Mouse (Mus musculus) erythroid progenitor cell, adult 5-6 weeks (primary cell): ENCODE results near the gene Fat2. TPM values are rescaled to one million over a fixed set of nuclear protein-coding genes. Genes with fewer than 3 reads are reported as not detected.

Source experiments
- ATAC-seq: replicated peaks from 2 replicates; pipeline ENCODE4 v1.8.0; 2016; ENCODE audit warnings: moderate number of reproducible peaks, mild to moderate bottlenecking, moderate TSS enrichment, inconsistent platforms; ENCODE audit not compliant: poor library complexity, low FRiP score, severe bottlenecking
- total RNA-seq, 2 experiments: library from RNA; stranded (forward) in 1 of 2; stranded (reverse) in 1 of 2; fragments of 150-400 nt in 1 of 2; fragments of 186-747, 209-891 nt in 1 of 2; gene quantifications; 2 replicates each; pipeline versions ENCODE4 v1.2.3 to v1.2.4; 2015 to 2017; ENCODE audit warnings: low replicate concordance in 2 of 2

Gene Fat2
- total RNA-seq, 2 experiments from 2014 or later, result not detected

DNA sequence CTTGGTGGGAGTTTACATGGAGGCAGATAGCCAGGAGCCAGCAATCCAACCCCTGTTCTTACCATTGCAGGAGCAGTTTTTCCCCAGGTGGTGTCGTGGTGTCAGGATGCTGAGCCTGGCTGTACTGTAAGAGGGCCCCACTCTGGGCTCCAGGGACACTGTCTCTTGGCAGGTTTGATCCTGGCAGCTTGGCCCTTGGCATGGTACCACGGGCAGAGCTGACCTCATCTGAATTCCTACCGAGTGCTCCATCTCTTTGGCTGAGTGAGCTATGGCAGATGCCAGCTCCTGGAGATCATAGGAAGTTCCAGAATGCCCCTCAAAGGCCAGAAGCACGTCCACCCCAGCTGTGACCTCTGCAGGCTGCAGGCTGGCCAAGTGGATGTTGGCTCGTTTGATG lies 74.4 kb downstream of the Fat2 start:
- no peak for ATAC-seq

DNA sequence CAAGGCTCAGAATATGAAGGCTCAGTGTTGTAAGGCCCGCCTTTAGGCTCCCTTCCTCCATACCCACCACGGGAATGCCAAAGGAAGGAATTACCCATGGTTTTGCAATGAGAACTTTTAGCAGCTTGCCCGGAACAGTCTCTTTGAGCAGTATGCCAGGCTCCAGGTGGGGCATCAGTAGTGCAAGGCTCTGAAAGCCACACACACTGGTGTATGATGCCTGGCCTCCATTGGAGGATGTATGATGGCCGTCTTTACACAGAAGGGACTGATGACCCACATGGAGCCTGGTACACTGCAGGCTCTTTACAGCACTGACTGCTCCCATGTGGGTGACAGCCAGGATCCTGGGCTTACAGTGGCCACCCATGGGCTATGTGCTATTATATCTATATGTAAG lies 75.3 kb downstream of the Fat2 start:
- no peak for ATAC-seq

DNA sequence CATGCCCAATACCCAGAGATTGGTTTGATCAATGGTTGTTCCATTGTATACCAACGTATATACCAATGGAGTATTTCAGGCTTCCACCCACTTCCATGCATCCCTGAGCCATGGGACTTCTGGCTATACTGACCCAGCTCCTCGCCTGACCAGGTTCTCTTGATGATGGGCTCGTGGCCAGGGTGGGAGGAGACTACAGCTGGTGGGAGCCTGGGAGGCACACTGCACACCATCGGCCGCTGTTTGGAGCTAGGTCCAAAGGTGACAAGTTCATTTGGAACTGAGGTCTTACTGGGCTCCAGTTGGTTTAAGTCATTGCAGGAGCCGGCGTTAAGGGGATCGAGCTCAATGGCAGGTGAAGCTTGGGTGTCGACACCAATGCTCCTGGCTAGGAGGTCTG lies 83.0 kb downstream of the Fat2 start:
- ATAC-seq, result no peak

DNA sequence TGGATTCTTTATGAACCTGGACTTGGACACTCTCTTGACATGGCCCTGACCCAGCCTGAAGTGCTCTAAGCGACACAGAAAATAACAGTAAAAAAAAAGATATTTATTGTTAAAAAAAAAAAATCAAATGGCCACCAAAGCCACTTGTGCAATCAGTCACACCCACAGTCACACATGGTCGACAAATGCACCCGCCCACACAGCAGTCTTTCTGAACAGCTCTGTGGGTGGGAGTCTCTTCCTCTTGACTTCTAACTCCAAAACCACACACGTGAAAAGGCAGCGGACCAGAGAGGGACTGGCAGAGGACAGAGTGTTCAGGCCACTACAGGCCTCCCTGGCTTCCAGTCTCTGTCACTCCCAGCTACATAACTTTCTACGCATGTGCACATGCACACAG lies 85.8 kb downstream of the Fat2 start:
- no peak for ATAC-seq

DNA sequence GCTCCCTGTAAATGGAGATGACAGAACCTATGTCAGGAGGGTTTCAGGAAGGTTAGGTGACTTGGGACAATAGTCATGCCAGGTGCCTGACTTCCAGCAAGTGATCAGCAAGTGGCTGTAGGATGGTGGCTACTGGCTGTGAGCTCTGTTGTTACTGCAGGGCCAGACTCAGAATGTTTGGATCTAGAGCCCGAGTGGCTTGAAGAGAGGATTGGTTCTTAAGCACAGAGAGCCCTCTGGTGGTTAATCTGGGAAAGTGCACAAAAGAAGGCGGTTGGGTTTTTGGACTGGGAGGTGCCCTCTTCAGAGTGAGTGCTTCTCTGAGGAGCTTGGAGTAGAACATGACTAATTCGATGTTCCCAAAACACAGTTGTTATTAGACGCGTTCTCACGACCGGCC lies 95.8 kb downstream of the Fat2 start:
- ATAC-seq, result 0 out of 2 replicates have a peak, but pooled peaks have one; percentile 54

DNA sequence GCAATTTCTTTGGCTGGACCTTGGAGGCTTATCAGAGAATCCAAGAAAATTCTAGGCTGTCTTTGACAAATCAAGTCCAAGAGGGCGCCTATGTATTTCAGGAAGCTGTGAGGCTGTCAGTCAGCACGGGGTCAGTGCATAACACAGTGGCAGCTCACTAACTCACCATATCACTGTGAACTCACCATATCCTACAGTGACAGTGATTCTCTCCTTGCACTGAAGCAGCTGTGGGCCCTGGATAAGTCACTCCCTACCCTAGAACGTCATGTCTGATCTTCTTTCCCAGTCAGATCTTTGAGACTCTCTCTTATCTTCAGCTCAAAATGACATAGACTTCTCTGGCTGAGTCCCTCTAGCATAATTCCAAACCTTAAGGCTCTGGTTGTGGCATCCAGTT lies 96.9 kb downstream of the Fat2 start:
- ATAC-seq, result no peak

DNA sequence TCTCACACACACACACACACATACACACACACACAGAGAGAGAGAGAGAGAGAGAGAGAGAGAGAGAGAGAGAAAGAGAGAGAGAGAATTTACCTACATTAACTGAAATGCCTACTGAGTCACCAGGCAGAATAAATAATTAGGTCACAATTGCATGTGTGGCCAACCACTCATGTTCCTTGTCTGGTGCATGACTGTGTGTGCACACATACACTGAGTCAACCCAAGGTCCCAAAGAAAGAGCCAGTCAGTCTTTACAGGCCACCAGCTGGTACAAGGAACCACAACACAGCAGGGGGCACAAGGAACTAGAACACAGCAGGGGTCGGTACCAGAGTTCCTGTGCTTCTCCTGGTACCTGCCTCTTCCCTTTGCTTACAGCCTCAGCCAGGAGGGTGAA lies 99.5 kb downstream of the Fat2 start:
- ATAC-seq, result no peak

DNA sequence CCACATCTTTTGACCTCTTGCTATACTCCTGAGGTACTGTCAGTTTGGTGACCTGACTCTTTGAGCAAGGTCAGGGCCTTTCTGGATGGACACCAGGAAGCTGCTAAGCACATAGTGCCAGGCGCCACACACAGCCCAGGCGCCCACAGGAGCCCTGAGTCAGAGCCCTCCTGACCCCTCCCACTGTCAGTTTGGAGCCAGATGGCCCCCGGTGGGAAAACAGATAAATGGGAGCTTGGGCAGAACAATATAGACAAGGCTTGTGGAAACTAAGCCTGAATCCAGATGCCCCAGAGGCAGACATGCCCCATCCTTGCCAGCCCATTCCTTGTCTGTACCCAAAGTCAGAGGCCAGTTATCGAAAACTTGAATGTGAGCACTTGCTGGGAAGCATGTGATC lies 101.6 kb downstream of the Fat2 start:
- ATAC-seq, result no peak

DNA sequence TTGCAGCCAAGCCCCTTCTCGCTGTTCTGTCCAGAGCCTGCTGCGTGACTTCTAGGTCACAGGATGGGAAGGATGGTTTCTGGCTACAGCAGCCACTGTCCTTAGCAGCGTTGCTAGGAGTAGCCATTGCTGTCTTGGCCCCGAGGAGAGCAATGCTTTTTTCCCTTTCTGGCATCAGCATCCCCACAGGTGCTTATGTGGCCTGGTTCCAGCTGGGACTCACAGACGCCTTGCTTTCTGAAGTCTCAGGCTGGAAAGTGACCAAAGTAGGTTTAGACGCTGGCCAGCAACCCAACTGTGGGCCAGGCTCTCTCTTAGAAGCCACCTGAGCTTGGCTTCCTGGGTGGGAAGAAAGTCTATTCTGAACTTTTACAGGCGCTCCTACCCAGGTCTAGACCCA lies 102.1 kb downstream of the Fat2 start:
- no peak for ATAC-seq

DNA sequence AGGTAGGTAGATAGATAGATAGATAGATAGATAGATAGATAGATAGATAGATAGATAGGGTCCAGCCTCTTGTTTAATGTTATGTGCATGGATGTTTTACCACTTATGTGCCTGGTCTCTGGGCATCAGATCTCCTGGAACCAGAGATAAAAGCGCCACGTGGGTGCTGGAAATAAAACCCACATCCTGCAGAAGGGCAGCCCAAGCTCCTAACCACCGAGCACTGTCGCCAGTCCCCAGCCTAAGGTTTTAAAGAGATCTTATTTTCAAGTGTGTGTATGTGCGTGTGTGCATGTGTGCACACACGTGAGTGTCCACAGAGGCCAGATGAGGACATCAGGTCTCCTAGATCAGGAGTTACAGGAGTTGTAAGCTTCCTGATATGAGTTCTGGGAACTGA lies 105.3 kb downstream of the Fat2 start:
- no peak for ATAC-seq

DNA sequence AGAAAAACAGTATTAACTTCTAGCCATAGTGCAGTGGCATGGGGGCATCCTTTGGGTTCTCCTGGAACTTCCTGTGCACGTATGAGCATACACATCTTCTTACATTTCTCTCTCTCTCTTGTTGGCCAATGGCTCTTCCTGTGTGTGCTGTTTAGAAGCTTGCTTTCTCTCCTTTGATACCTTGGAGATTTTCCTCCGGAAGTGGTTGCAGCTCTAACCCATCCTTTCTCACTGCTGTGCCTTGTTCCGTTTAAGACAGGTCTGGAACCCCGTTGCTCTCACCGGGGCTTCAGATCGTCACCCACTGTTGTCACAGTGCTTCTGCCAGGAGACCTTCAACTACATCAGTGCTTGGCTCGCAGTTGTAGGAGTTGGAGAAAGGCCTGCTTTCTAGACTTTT lies 115.1 kb downstream of the Fat2 start:
- no peak for ATAC-seq

DNA sequence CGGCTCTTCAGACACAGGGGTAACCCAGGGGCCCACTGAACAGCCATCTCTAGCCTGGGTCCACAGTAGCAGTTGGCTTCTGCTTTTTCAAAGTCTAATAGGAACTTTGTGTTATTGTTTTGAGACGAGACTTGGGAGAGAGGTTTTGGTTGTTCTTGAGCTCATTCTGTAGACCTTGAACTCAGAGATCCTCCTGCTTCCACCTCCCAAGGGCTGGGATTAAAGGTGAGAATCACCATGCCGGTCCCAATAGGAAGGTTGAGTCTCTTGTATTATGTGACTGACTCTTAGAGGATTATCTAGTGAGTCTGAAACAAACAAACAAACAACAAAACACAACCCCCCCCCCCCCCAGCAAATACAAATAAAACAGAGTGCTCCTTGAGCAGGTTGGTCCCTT lies 117.9 kb downstream of the Fat2 start:
- no peak for ATAC-seq

DNA sequence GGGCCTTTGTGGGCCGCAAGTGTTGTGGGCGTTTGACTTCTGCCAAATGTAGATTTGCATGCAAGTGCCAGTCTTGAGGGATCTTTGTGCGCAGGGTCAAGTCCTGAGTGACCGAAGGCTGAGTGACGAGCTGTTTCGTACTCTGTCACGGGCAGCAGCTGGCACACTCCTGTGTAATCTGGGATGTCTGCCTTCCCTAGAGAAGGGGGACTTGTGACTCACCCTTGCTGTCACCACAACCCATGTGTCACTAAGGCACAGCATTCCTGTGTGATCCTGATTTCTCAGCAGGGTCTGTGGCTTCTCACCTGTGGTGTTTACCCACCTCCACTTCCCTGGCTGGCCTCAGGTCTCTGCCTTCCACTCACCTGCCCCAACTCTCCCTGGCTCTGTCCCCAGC lies 118.5 kb downstream of the Fat2 start:
- no peak for ATAC-seq

DNA sequence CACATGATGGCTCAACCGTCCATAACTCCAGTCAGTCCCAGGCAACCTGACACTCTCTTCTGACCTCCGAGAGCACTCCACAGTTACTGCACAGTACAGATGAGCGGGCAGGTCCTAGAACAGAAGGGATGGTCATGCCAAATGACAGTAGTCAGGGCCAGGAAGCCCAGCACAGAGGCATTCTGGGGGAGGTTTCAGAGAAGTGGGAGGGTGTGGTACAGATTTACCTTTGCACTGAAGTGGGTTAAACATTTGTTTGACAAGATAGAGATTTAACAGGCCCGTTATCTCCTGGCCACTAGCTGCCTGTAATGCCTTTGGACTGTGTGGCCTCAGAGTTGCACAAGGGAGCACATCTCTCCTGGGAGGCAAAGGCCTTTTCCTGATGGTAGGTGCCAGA lies 118.9 kb downstream of the Fat2 start:
- ATAC-seq, result no peak

DNA sequence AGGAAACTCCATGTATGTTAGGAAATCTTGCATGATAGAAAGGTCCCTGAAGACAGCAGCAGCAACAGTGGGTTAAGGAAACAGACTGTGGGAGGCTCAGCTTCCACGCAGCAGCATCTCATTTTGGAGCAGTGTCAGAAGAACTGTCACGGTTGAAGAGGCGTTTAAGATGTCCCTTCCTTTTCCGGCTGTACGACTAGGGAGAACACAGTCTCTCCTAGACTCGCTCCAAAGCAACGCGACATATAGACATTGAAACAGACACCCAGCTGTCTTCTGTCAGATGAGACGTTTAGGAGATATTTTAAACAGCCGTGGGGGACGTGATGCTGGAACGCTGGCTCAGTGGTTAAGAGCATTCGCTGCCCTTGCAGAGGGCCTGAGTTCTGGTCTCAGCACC lies 119.5 kb downstream of the Fat2 start:
- no peak for ATAC-seq

DNA sequence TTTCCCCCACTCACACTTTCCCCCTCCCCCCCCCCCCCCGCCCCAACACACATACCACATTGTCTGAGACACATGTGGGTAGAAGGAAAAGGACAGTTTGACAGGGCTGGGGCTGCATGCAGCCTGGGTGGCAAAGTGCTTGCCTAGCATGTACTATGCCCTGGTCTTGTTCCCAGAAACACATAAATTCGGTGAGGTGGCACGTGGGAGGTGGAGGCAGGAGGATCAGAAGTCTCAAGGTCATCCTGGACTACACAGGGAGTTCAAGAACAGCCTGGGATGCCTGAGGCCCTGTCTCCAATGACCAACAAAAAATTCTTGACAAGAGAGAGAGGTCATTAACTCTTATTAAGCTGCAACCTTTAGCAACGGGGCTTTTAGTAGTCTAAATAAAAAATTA lies 120.3 kb downstream of the Fat2 start:
- ATAC-seq, result no peak

DNA sequence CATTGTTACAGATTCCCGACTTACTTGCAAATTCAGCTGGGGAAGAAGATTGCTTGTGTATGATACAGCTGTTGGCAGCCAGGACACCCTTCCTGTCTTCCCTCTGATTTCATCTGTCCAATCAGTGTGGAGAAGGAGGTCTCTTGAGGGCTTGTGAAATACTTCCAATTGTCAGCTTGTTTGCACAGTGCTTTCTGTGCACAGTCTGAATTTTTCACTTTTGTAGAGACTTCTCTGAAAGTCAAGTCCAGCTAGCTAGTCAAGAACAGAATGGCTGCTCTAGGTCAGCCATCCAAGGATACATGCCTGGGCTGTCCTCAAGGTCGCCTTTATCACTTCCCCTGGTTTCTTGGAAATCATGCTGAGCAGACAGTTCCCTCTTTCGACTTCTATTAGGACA lies 121.4 kb downstream of the Fat2 start:
- no peak for ATAC-seq

DNA sequence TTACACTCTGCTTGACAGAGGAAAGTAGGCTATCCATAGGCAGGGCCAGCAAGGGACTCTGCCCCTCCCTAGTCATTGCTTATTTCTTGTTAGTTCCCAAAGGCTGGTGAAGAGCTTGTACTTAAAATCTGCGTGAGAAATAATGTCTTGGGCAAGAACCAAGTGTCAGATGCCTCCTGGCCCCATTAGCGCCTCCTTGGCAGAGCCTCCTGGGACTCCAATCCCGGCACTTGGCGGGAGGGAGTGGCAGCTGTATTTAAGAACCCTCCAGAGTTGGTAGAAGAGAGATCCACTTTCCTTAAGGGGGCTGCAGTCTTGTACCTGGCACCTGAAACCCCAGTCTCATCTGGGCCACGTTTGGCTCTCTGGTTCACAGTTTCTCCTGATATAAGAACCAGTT lies 122.2 kb downstream of the Fat2 start:
- ATAC-seq, result no peak

DNA sequence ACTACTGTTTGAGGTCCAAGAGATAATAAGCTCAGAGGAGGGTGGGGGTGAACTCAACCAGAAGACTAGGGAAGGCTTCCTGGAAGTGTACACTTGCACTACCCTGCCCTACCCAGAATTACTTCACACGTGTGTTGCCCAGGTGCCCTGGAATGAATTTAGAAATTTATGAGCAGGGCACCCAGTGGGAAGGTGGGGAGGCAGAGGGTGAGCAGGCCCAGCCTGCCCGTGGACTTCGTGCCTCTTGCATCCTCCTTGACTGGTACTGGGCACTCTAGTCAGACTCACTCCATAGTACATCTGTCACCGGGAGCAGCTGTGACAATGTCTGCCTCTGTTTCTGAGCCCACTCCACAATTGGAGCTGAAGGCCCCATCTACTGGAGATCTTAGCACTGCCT lies 122.8 kb downstream of the Fat2 start:
- ATAC-seq, result no peak

DNA sequence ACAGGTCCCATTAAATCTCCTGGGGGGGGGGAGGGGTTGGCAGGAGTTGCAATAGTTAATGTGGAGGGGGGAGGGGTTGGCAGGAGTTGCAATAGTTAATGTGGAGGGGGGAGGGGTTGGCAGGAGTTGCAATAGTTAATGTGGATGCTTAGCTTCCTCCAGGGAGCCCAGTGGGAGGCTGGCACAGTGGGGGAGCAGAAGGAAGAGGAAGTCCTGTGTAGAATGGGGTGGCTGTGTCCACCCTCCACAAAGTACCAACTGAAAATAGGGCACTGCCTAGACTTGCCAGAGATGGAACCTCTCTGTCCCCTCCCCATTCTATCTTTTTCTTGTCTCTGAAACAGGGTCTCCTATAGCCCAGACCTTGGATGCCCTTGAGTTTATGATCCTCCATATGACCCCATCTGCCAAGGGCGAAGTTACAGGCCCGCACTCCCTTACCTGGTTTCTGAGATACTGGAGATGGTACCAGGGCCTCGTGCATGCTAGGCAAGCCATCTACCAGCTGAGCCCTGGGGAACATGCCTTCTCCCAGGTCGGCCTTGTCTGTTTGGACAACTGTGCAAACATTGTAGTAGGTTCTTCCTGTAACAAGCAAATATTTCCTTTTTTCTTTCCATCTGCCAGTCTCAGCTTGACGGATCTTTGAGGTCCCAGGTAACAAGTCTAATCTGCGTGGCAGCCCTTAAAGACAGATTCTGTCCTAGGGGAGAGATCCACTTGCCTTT lies 126.6 kb downstream of the Fat2 start:
- no peak for ATAC-seq

DNA sequence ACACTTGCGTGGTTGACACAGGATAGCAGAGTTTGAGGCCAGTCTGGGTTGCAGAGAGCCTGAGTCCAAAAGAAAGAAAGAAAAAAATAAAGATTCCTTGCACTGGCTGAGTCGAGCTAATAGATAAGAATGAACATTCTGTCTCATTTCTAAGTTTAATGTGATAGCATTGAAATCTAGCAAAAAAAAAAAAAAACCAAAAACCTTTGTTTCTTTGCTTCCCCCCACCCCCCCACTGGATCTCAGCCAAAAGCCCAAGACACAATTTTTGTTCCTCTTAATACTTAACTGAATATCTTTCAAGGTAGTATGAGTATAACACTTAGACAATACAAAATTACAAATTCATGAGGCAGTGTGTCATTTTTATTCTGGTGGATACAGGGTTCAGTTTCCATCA lies 127.3 kb downstream of the Fat2 start:
- no peak for ATAC-seq

DNA sequence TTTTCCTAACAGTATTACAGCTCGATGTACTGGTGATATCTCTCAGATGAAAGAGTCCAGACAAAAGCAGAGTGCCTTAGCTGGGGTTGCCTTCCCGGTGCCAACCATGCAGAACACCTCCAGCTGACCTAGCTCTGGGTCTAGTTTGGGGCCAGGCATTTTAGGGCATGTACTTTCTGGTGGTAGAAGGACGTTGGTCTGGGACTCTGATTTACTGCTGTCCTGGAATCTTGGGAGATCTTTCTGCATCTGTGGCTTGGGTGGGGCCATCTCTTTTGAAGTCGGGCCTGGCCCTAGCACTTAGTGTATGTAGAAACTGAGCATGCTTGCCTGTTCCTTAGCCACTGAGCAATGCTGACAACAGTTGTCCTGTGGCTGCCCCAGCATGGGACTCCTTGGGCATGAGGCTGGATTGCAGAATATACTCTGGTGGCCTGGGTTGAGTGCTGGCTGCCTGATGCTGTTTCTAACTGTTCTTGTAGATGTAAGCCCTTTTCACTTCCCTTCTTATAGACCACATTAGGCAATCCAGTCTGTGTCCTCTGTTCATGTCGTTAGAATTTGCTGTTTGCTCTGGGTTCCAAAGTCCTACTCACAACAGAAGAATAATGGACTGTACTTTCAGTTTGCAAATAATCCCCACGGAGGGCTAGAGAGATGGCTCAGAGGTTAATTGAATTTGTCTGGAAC lies 128.2 kb downstream of the Fat2 start:
- ATAC-seq, result no peak
